Mouse (Mus musculus): ENCODE measurements around the gene Invs. TPM values are rescaled to one million over a fixed set of nuclear protein-coding genes. Genes with fewer than 3 reads are reported as not detected.

The Invs gene
- polyA plus RNA-seq, 1 experiment from 2014 or later, result 5.8 TPM

DNA sequence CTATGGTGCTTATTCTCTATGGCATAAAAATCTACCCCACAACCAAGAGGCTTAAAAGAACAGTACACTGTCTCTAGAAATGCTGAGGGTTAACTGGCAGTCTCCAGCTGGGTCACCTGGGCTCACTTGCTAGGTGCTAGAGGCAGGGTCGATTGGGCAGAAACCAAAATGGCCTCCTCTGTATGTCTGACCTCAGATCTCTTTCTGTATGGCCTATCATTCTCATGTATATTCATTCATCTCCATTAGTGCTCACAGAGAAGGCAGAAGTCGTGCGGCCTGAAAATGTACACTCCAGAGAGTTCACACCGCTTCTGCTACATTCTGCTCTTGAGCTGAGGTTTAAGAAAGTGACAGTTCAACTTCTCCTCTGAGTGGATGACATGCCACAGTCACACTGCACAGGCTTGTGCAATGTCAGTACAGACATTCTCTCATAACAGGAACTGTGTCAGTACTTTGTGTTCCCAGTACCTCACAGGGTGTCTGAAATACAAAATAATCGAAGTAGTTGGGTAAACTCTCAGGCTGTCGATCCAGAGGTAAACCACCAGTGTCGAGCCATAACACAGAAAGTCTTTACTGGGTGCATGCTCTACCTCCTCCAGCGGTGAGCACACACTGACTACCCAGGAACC lies 139.4 kb downstream of the Invs start:
- H3K4me2 ChIP-seq (ENCODE audit: low read depth, low read length), result no peak overlapping the region
- no peaks in the 10 kb centered on the region for H3K27me3 ChIP-seq (replicated peaks; ENCODE audit: control insufficient read depth, insufficient read depth, low read length)
- WGBS, result 88% methylated on average over 8 of the region's 8 CpGs
- no peak for ATAC-seq
- no peak overlapping the region for H3K9ac ChIP-seq (ENCODE audit: low read depth, low read length)
- H3K27ac ChIP-seq (ENCODE audit: low read length), result no peak overlapping the region
- no peaks in the 10 kb centered on the region for H3K4me1 ChIP-seq (ENCODE audit: control insufficient read depth, insufficient read depth, low read length)
- H3K9me3 ChIP-seq (ENCODE audit: control insufficient read depth, low read length), result no peaks in the 10 kb centered on the region
- no peaks in the 10 kb centered on the region for H3K36me3 ChIP-seq (ENCODE audit: control insufficient read depth, insufficient read depth, low read length)
- H3K4me3 ChIP-seq (ENCODE audit: low read length), result no peak overlapping the region

DNA sequence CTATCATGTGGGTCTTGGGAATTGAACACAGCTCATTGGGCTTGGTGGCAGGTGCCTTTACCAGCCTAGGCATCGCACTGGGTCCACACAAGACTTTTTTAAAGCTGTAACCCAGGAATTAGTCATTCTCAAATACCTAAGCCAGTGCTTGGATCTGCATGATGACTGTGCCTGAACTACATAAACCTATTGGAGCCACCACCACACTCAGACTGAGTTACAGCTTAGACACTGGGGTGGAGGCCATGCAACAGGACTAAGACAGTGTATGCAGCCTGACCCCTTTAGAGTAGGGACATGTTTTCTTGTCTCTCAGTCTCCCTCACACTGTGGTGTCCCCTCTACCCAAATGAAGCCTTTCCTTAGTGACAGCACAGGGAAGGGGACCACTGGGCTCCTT lies 143.1 kb downstream of the Invs start:
- no peak overlapping the region for H3K9ac ChIP-seq (ENCODE audit: low read depth, low read length)
- no peaks in the 10 kb centered on the region for H3K9me3 ChIP-seq (ENCODE audit: control insufficient read depth, low read length)
- no peaks in the 10 kb centered on the region for H3K4me1 ChIP-seq (ENCODE audit: control insufficient read depth, insufficient read depth, low read length)
- no peaks in the 10 kb centered on the region for H3K27me3 ChIP-seq (replicated peaks; ENCODE audit: control insufficient read depth, insufficient read depth, low read length)
- no peak overlapping the region for H3K27ac ChIP-seq (ENCODE audit: low read length)
- WGBS, result 95% methylated on average over 1 of the region's 1 CpGs
- H3K4me3 ChIP-seq (ENCODE audit: low read length), result no peak overlapping the region
- no peak for ATAC-seq
- no peak overlapping the region for H3K4me2 ChIP-seq (ENCODE audit: low read depth, low read length)
- H3K36me3 ChIP-seq (ENCODE audit: control insufficient read depth, insufficient read depth, low read length), result peaks cover 7% of the 10 kb centered on the region; the same call in 1 of the 2 replicates

DNA sequence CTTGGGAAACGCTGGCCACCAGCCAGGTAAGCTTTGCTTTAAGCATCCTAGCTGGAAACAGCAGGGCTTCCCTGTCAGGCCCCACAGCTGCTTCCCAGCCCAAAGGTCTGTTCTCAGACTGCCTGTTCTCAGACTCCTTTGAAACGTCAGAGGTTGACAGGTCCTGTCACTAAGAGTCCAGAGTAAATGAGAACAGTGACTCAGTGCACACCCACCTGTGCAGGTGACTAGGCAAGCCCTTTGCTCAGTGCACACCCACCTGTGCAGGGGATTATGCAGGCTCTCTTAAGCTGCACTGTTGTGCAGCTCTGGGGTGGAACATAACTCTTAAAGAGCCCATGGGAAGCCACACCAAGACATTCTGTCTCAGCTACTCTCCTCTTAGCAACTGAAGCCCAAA lies 144.2 kb downstream of the Invs start:
- no peak overlapping the region for H3K4me2 ChIP-seq (ENCODE audit: low read depth, low read length)
- no peak overlapping the region for H3K4me3 ChIP-seq (ENCODE audit: low read length)
- H3K4me1 ChIP-seq (ENCODE audit: control insufficient read depth, insufficient read depth, low read length), result no peaks in the 10 kb centered on the region
- peak; percentile 73 for ATAC-seq
- WGBS, result 53% methylated on average over 2 of the region's 2 CpGs
- H3K27me3 ChIP-seq (replicated peaks; ENCODE audit: control insufficient read depth, insufficient read depth, low read length), result no peaks in the 10 kb centered on the region
- no peaks in the 10 kb centered on the region for H3K9me3 ChIP-seq (ENCODE audit: control insufficient read depth, low read length)
- H3K9ac ChIP-seq (ENCODE audit: low read depth, low read length), result no peak overlapping the region
- peaks cover 7% of the 10 kb centered on the region; the same call in 1 of the 2 replicates for H3K36me3 ChIP-seq (ENCODE audit: control insufficient read depth, insufficient read depth, low read length)
- H3K27ac ChIP-seq (ENCODE audit: low read length), result no peak overlapping the region

DNA sequence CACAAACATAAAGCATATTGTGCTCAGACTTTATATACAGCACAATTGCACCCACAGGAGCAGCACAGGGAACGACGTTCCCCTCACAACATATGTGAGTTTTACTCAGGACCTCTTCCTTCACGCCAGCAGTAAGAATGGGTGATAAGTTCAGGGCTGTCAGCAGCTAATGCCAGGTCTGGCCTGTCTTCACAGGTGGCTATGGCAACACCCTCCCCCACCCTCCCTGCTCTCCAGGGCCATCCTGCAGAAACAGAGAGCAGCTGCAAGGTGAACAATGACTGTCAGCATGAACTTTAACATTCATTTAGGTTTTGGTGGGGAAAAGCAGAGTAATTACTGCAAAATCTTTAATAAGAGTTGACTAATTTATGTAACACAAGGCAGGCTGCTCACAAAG lies 147.9 kb downstream of the Invs start:
- H3K4me1 ChIP-seq (ENCODE audit: control insufficient read depth, insufficient read depth, low read length), result no peaks in the 10 kb centered on the region
- peaks cover 14% of the 10 kb centered on the region for H3K36me3 ChIP-seq (ENCODE audit: control insufficient read depth, insufficient read depth, low read length)
- no peak for ATAC-seq
- no peak overlapping the region for H3K27ac ChIP-seq (ENCODE audit: low read length)
- H3K9me3 ChIP-seq (ENCODE audit: control insufficient read depth, low read length), result no peaks in the 10 kb centered on the region
- WGBS, result 59% methylated on average over 3 of the region's 3 CpGs
- H3K4me3 ChIP-seq (ENCODE audit: low read length), result no peak overlapping the region
- H3K27me3 ChIP-seq (replicated peaks; ENCODE audit: control insufficient read depth, insufficient read depth, low read length), result no peaks in the 10 kb centered on the region
- H3K9ac ChIP-seq (ENCODE audit: low read depth, low read length), result no peak overlapping the region
- H3K4me2 ChIP-seq (ENCODE audit: low read depth, low read length), result no peak overlapping the region

DNA sequence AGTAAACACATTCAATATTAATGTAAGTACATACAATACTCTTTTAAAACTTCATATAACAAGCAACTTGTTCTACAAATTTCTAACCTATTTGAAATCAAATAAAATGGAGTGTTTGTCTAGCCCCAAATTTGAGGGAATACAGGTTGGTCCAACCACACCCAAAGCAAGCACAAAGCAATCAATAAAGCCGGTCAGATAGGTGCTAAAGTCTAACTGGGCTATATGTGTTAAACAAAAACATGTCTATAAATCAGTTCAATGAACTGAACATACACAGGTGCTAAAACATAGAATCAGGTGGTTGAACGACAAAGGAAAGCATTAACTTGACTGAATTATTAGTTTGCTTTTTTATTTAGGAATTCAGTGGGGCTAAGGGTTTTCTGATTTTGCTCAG lies 148.5 kb downstream of the Invs start:
- no peaks in the 10 kb centered on the region for H3K9me3 ChIP-seq (ENCODE audit: control insufficient read depth, low read length)
- no peak overlapping the region for H3K9ac ChIP-seq (ENCODE audit: low read depth, low read length)
- peaks cover 14% of the 10 kb centered on the region for H3K36me3 ChIP-seq (ENCODE audit: control insufficient read depth, insufficient read depth, low read length)
- H3K27ac ChIP-seq (ENCODE audit: low read length), result no peak overlapping the region
- WGBS, result 55% methylated on average over 2 of the region's 2 CpGs
- H3K4me2 ChIP-seq (ENCODE audit: low read depth, low read length), result no peak overlapping the region
- H3K4me3 ChIP-seq (ENCODE audit: low read length), result no peak overlapping the region
- H3K4me1 ChIP-seq (ENCODE audit: control insufficient read depth, insufficient read depth, low read length), result no peaks in the 10 kb centered on the region
- ATAC-seq, result no peak
- H3K27me3 ChIP-seq (replicated peaks; ENCODE audit: control insufficient read depth, insufficient read depth, low read length), result no peaks in the 10 kb centered on the region

DNA sequence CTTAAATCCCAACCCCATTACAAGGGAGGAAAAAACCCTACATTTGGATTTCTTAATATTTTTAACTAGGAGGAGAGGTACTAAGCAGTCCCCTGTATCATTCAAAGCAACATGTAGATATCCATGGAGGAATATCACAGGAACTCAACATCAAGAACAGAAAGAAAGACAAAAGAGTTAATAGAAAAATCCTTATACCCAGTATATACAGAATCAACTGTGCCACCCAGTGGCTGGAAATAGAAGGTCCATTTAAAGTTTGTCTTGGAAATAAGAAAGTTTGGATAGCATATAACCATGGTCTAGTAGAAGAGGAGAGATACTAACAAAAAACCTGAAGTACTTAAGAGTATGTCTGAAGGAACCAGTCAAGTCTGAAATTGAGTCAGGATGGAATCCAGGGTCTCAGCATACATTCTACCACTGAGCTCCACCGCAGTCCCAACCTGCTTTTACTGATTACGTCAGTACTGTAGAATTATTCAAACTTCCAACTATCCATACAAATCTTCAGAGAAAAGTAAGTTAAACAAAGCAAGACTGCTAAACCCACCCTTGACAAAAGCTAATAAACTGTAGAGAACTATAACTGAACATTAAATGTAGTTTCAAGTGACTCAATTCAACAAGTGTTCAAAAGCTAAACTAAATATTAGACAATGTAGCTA lies 174.7 kb downstream of the Invs start:
- 89% methylated on average over 2 of the region's 2 CpGs for WGBS
- no peak overlapping the region for H3K4me2 ChIP-seq (ENCODE audit: low read depth, low read length)
- H3K9me3 ChIP-seq (ENCODE audit: control insufficient read depth, low read length), result no peaks in the 10 kb centered on the region

DNA sequence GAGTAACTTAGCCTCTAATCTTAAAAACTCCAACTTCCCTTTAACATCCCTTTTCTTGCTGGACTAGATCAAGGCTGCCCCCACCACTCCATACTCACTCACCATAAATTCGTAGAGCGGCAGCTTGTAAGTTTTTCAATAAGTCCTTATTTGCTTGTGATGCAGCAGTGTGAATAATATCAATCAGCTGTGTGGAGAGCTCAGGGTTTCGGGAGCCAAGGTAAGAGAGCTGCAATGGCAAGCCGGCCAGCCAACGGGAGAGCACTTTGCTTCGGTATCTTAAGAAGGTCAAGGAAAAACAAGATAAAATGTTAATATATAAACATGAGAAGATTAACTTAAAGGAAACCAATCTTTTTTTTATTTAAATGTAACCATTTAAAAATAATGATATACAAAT lies 178.9 kb downstream of the Invs start:
- Histone ChIP-seq H3K4me1 (ENCODE audit: control insufficient read depth, insufficient read depth, low read length) (no peaks in the 10 kb centered on the region), H3K27me3 (replicated peaks; ENCODE audit: control insufficient read depth, insufficient read depth, low read length) (no peaks in the 10 kb centered on the region), H3K9me3 (ENCODE audit: control insufficient read depth, low read length) (no peaks in the 10 kb centered on the region), H3K27ac (ENCODE audit: low read length) (no peak overlapping the region), H3K4me3 (ENCODE audit: low read length) (no peak overlapping the region), H3K4me2 (ENCODE audit: low read depth, low read length) (no peak overlapping the region), H3K9ac (ENCODE audit: low read depth, low read length) (no peak overlapping the region), H3K36me3 (ENCODE audit: control insufficient read depth, insufficient read depth, low read length) (peaks cover 7% of the 10 kb centered on the region; the same call in 1 of the 2 replicates)
- ATAC-seq, result no peak
- WGBS, result 92% methylated on average over 6 of the region's 6 CpGs

More for the DNA sequence above, 174.7 kb downstream of the Invs start:
- no peaks in the 10 kb centered on the region for H3K27me3 ChIP-seq (replicated peaks; ENCODE audit: control insufficient read depth, insufficient read depth, low read length)
- H3K27ac ChIP-seq (ENCODE audit: low read length), result no peak overlapping the region
- H3K4me1 ChIP-seq (ENCODE audit: control insufficient read depth, insufficient read depth, low read length), result no peaks in the 10 kb centered on the region
- H3K36me3 ChIP-seq (ENCODE audit: control insufficient read depth, insufficient read depth, low read length), result peaks cover 7% of the 10 kb centered on the region; the same call in 1 of the 2 replicates
- no peak overlapping the region for H3K4me3 ChIP-seq (ENCODE audit: low read length)
- no peak overlapping the region for H3K9ac ChIP-seq (ENCODE audit: low read depth, low read length)
- no peak for ATAC-seq

DNA sequence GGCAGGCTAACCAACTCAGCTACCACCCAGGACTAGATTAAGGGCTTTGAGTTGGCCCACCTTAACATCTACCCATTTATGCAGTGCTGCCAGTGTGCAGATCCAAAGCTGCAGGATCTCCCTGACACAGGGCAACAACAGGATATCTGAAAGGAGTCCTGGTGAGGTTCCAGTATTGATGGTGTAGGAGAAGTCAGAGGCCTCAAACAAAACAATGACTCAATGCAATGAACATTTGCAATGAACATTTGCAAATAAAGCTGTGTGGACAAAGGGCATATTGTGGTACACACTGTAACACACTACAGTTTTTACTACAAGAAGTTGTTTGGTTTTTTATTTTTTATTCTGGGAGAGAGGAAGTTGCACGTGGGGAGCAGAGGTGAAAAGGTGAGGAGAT lies 181.5 kb downstream of the Invs start:
- Histone ChIP-seq H3K4me1 (ENCODE audit: control insufficient read depth, insufficient read depth, low read length) (no peaks in the 10 kb centered on the region), H3K4me3 (ENCODE audit: low read length) (no peak overlapping the region), H3K36me3 (ENCODE audit: control insufficient read depth, insufficient read depth, low read length) (peaks cover 5% of the 10 kb centered on the region; the same call in 1 of the 2 replicates), H3K9me3 (ENCODE audit: control insufficient read depth, low read length) (no peaks in the 10 kb centered on the region), H3K9ac (ENCODE audit: low read depth, low read length) (no peak overlapping the region), H3K4me2 (ENCODE audit: low read depth, low read length) (no peak overlapping the region), H3K27ac (ENCODE audit: low read length) (no peak overlapping the region), H3K27me3 (replicated peaks; ENCODE audit: control insufficient read depth, insufficient read depth, low read length) (no peaks in the 10 kb centered on the region)
- ATAC-seq, result no peak
- 63% methylated on average over 1 of the region's 1 CpGs for WGBS

DNA sequence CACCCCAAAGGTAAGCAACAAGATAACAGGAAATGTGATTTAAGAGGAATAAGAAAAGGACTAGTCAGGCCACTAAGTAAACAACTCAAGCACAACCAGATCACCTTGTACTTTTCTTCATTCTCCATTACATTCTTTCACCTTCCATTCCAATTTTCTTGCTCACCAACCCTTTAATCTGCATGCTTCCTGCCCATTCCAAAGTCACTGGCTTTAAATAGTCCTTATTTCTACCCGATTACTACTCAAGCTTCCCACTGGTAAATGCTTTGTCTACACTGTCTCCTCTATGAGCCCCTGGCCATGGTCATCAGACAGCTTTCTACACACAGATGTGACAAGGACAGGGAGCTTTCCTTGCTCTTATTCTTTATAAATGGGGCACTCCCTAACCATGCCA lies 191.4 kb downstream of the Invs start:
- Histone ChIP-seq H3K4me2 (ENCODE audit: low read depth, low read length) (peak overlapping the region; percentile 66), H3K4me3 (ENCODE audit: low read length) (peak overlapping the region; percentile 20), H3K36me3 (ENCODE audit: control insufficient read depth, insufficient read depth, low read length) (peaks cover 5% of the 10 kb centered on the region; the same call in 1 of the 2 replicates), H3K4me1 (ENCODE audit: control insufficient read depth, insufficient read depth, low read length) (peaks cover 11% of the 10 kb centered on the region), H3K9me3 (ENCODE audit: control insufficient read depth, low read length) (no peaks in the 10 kb centered on the region), H3K9ac (ENCODE audit: low read depth, low read length) (no peak overlapping the region), H3K27me3 (replicated peaks; ENCODE audit: control insufficient read depth, insufficient read depth, low read length) (no peaks in the 10 kb centered on the region), H3K27ac (ENCODE audit: low read length) (no peak overlapping the region)
- 61% methylated on average over 1 of the region's 1 CpGs for WGBS
- no peak for ATAC-seq
